Mouse (Mus musculus) midbrain, embryonic 11.5 days (tissue): ENCODE results near the gene Hhipl1. TPM values are rescaled to one million over a fixed set of nuclear protein-coding genes. Genes with fewer than 3 reads are reported as not detected.

Experiments
- ATAC-seq: fragments of 200-750 bp; cut with Nextera tagmentation; 2 replicates; pipeline ENCODE4 v1.8.0; 2017; ENCODE audit warnings: moderate TSS enrichment, moderate library complexity; ENCODE audit not compliant: low FRiP score
- DNase-seq: peaks from one replicate; pipeline ENCODE4 v3.0.0; 2015; ENCODE audit warnings: low spot score; ENCODE audit errors: missing footprints
- H3K27ac ChIP-seq: fragments of 300-500 bp; sonication (generic); 2 replicates; pipeline ENCODE4 v1.5.1; 2014; ENCODE audit warnings: low read depth, low read length
- H3K27me3 ChIP-seq: fragments of 300-500 bp; sonication (generic); 2 replicates; pipeline ENCODE4 v1.6.1; 2014; ENCODE audit warnings: mild to moderate bottlenecking, low read length, moderate library complexity, mixed read lengths; ENCODE audit not compliant: control insufficient read depth, insufficient read depth
- H3K36me3 ChIP-seq: fragments of 300-500 bp; sonication (generic); 2 replicates; pipeline ENCODE4 v1.6.1; 2014; ENCODE audit warnings: mild to moderate bottlenecking, low read length, moderate library complexity, mixed read lengths; ENCODE audit not compliant: control insufficient read depth, insufficient read depth
- H3K4me1 ChIP-seq: fragments of 300-500 bp; sonication (generic); 2 replicates; pipeline ENCODE4 v1.6.1; 2014; ENCODE audit warnings: low read length; ENCODE audit not compliant: control insufficient read depth, insufficient read depth
- H3K4me2 ChIP-seq: fragments of 300-500 bp; sonication (generic); 2 replicates; pipeline ENCODE4 v1.6.1; 2014; ENCODE audit warnings: mild to moderate bottlenecking, moderate library complexity
- H3K4me3 ChIP-seq: fragments of 300-500 bp; sonication (generic); 2 replicates; pipeline ENCODE4 v1.5.1; 2014; ENCODE audit warnings: low read depth, low read length
- H3K9ac ChIP-seq: fragments of 300-500 bp; sonication (generic); 2 replicates; pipeline ENCODE4 v1.6.1; 2014; ENCODE audit warnings: low read length
- H3K9me3 ChIP-seq: fragments of 300-500 bp; sonication (generic); 2 replicates; pipeline ENCODE4 v1.6.1; 2016; ENCODE audit warnings: low read length; ENCODE audit not compliant: control insufficient read depth
- WGBS: fragments of 180-500 bp; shearing (Covaris S2); extraction: QIAGEN DNeasy Blood & Tissue Kit; methylation state at CpG from one replicate; pipeline ENCODE4 v1.1.7; 2014; 5-methylcytosine and 5-hydroxymethylcytosine counted together
- polyA plus RNA-seq: library from polyadenylated mRNA; unstranded; fragments of >200 nt; fragmentation: Nextera tagmentation; extraction: Ambion mirVana; gene quantifications from 2 replicates; pipeline ENCODE4 v1.2.1, GENCODE M21; 2014

Hhipl1 gene
- polyA plus RNA-seq, 1 experiment from 2014 or later, result 3.5 TPM

GRCm38 (mm10) chr12:108317201-108317738 lies 11.2 kb downstream of the Hhipl1 start:
- no peaks in the 10 kb centered on the region for H3K36me3 ChIP-seq
- ATAC-seq (peak; percentile 30), DNase-seq (peak; percentile 94)
- H3K9ac ChIP-seq, result no peak overlapping the region
- no peak overlapping the region for H3K4me2 ChIP-seq
- 0 out of 2 replicates have a peak overlapping the region, but pooled peaks have one; percentile 5 for H3K27ac ChIP-seq
- no peak overlapping the region for H3K4me3 ChIP-seq
- H3K9me3 ChIP-seq, result no peaks in the 10 kb centered on the region
- peaks cover 67% of the 10 kb centered on the region for H3K4me1 ChIP-seq
- 2% methylated on average over 9 of the region's 9 CpGs for WGBS
- peaks cover 11% of the 10 kb centered on the region for H3K27me3 ChIP-seq

- Histone ChIP-seq H3K27me3 (peaks cover 11% of the 10 kb centered on the region), H3K9me3 (no peaks in the 10 kb centered on the region), H3K27ac (no peak overlapping the region; the same call in 1 of the 2 replicates)
These were observed 11.9 kb downstream of the Hhipl1 start for GRCm38 (mm10) chr12:108317826-108318430.

GRCm38 (mm10) chr12:108318499-108318898 lies 12.4 kb downstream of the Hhipl1 start:
- H3K4me2 ChIP-seq, result peak overlapping the region; percentile 26; the same call in 1 of the 2 replicates
- no peaks in the 10 kb centered on the region for H3K9me3 ChIP-seq
- H3K27ac ChIP-seq, result no peak overlapping the region; the same call in 1 of the 2 replicates
- H3K36me3 ChIP-seq, result no peaks in the 10 kb centered on the region
- peaks cover 11% of the 10 kb centered on the region for H3K27me3 ChIP-seq
- no peak overlapping the region for H3K4me3 ChIP-seq
- WGBS, result 9% methylated on average over 37 of the region's 37 CpGs
- no peak for ATAC-seq
- H3K9ac ChIP-seq, result peak overlapping the region; percentile 47
- peak; percentile 88 for DNase-seq
- peaks cover 61% of the 10 kb centered on the region for H3K4me1 ChIP-seq

More at GRCm38 (mm10) chr12:108317826-108318430, 11.9 kb downstream of the Hhipl1 start:
- H3K36me3 ChIP-seq, result no peaks in the 10 kb centered on the region
- H3K9ac ChIP-seq, result peak overlapping the region; percentile 47
- ATAC-seq, result no peak
- 12% methylated on average over 18 of the region's 18 CpGs for WGBS
- H3K4me3 ChIP-seq, result no peak overlapping the region
- peak overlapping the region; percentile 26; the same call in 1 of the 2 replicates for H3K4me2 ChIP-seq
- DNase-seq, result peak; percentile 92
- peaks cover 62% of the 10 kb centered on the region for H3K4me1 ChIP-seq

- WGBS, result 2% methylated on average over 8 of the region's 8 CpGs
- DNase-seq (peak; percentile 94), ATAC-seq (peak; percentile 9)
- Histone ChIP-seq H3K4me1 (peaks cover 61% of the 10 kb centered on the region), H3K9ac (peak overlapping the region; percentile 3; the same call in 1 of the 2 replicates), H3K4me3 (no peak overlapping the region), H3K27ac (peak overlapping the region; percentile 87), H3K27me3 (peaks cover 11% of the 10 kb centered on the region), H3K36me3 (no peaks in the 10 kb centered on the region), H3K4me2 (no peak overlapping the region), H3K9me3 (no peaks in the 10 kb centered on the region)
These were observed 14.0 kb downstream of the Hhipl1 start for GRCm38 (mm10) chr12:108320096-108320495.

GRCm38 (mm10) chr12:108326401-108326800 lies 20.3 kb downstream of the Hhipl1 start:
- H3K27me3 ChIP-seq, result peaks cover 24% of the 10 kb centered on the region
- no peak overlapping the region for H3K4me2 ChIP-seq
- no peak overlapping the region for H3K27ac ChIP-seq
- ATAC-seq (no peak), DNase-seq (peak; percentile 84)
- no peaks in the 10 kb centered on the region for H3K36me3 ChIP-seq
- WGBS, result 49% methylated on average over 5 of the region's 5 CpGs
- H3K4me3 ChIP-seq, result no peak overlapping the region
- no peak overlapping the region for H3K9ac ChIP-seq
- H3K9me3 ChIP-seq, result no peaks in the 10 kb centered on the region
- H3K4me1 ChIP-seq, result peaks cover 26% of the 10 kb centered on the region

GRCm38 (mm10) chr12:108327889-108328491 lies 21.9 kb downstream of the Hhipl1 start:
- peak overlapping the region; percentile 53 for H3K4me2 ChIP-seq
- no peak overlapping the region for H3K27ac ChIP-seq
- H3K27me3 ChIP-seq, result peaks cover 24% of the 10 kb centered on the region
- peak overlapping the region; percentile 57 for H3K9ac ChIP-seq
- H3K9me3 ChIP-seq, result no peaks in the 10 kb centered on the region
- WGBS, result 2% methylated on average over 66 of the region's 66 CpGs
- peaks cover 18% of the 10 kb centered on the region for H3K4me1 ChIP-seq
- H3K4me3 ChIP-seq, result peak overlapping the region; percentile 27
- H3K36me3 ChIP-seq, result no peaks in the 10 kb centered on the region
- DNase-seq, result peak; percentile 94
- peak; percentile 47 for ATAC-seq

GRCm38 (mm10) chr12:108333056-108333455 lies 27.0 kb downstream of the Hhipl1 start:
- Histone ChIP-seq H3K4me2 (peak overlapping the region; percentile 54), H3K36me3 (no peaks in the 10 kb centered on the region), H3K4me3 (peak overlapping the region; percentile 25), H3K27ac (0 out of 2 replicates have a peak overlapping the region, but pooled peaks have one; percentile 2), H3K27me3 (peaks cover 24% of the 10 kb centered on the region), H3K4me1 (peaks cover 22% of the 10 kb centered on the region), H3K9ac (peak overlapping the region; percentile 13; the same call in 1 of the 2 replicates), H3K9me3 (no peaks in the 10 kb centered on the region)
- DNase-seq (peak; percentile 99), ATAC-seq (peak; percentile 45)
- 2% methylated on average over 16 of the region's 16 CpGs for WGBS

GRCm38 (mm10) chr12:108333481-108333882 lies 27.4 kb downstream of the Hhipl1 start:
- Histone ChIP-seq H3K4me1 (peaks cover 18% of the 10 kb centered on the region), H3K9ac (peak overlapping the region; percentile 13; the same call in 1 of the 2 replicates), H3K9me3 (no peaks in the 10 kb centered on the region), H3K27ac (0 out of 2 replicates have a peak overlapping the region, but pooled peaks have one; percentile 2), H3K4me3 (peak overlapping the region; percentile 25), H3K4me2 (peak overlapping the region; percentile 54), H3K27me3 (peaks cover 21% of the 10 kb centered on the region), H3K36me3 (no peaks in the 10 kb centered on the region)
- 2% methylated on average over 22 of the region's 22 CpGs for WGBS
- peak; percentile 23 for ATAC-seq
- peak; percentile 96 for DNase-seq
